Mouse (Mus musculus): ENCODE results near the gene Tdrd9. TPM values are rescaled to one million over a fixed set of nuclear protein-coding genes. Genes with fewer than 3 reads are reported as not detected.

Gene Tdrd9
- polyA plus RNA-seq, 1 experiment from 2014 or later = 0.97 TPM

DNA sequence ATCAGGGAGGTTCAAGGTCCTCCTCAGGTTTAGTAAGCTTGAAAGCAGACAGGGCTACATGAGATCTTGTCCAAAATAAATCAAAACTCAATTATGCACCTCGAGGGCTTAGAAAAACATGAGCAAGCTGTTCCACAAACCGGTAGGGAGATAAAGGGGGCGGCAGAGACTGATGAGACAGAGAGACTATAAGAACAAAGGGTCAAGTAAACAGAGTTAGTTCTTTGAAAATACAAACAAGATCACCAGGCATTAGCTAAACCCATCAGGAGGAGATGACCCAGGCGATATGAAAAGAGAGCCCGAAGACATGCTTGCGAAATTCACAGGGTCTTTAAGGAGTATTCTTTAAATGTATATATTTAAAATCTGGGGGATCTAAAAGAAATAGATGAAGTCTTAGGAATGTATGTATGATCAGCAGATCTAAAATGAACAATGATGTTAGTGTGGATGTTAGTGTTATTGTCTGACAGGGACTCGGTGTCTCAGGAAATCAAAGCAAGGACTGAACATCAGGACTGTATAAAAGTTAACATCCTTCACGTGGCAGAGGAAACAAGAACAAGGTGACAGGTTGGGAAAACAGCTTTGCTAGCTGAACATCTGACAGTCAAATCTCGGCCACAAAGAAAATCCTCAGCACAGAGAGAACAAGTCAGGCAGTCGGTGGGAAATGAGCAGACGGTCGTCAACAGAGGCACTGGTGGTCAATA lies 117.4 kb downstream of the Tdrd9 start:
- WGBS = 49% methylated on average over 12 of the region's 12 CpGs
- Histone ChIP-seq H3K36me3 (no peaks in the 10 kb centered on the region), H3K4me2 (no peak overlapping the region), H3K4me3 (replicated peaks) (no peak overlapping the region), H3K27ac (no peak overlapping the region), H3K9ac (replicated peaks) (no peak overlapping the region), H3K9me3 (no peaks in the 10 kb centered on the region), H3K27me3 (peaks cover 9% of the 10 kb centered on the region), H3K4me1 (replicated peaks) (peaks cover 15% of the 10 kb centered on the region; the same call in 1 of the 2 replicates)
- ATAC-seq (ENCODE audit: insufficient number of reproducible peaks, insufficient read depth, low FRiP score, low TSS enrichment, low read depth) = no peak

DNA sequence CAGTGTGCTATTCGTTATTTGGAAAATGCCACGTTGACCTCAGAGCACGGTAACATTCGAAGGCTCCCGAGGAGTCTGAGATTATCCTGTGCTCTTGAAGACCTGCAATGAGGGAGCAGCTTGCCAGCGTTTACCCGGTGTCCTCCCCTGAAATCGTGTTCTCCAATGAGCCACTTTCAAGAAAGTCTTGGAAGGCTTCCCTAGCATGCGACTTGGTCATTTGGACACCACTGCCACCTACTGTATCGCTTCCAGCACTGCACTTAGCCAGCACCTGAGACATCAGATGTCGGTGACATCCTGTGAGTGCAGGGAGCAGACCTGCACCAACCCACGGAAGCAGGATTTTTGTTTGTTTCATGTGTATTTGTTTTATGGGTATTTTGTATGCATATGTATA lies 119.7 kb downstream of the Tdrd9 start:
- ATAC-seq (ENCODE audit: insufficient number of reproducible peaks, insufficient read depth, low FRiP score, low TSS enrichment, low read depth) = 0 out of 2 replicates have a peak, but pooled peaks have one; percentile 63
- Histone ChIP-seq H3K4me2 (peak overlapping the region; percentile 13; the same call in 1 of the 2 replicates), H3K27ac (no peak overlapping the region), H3K9me3 (no peaks in the 10 kb centered on the region), H3K9ac (replicated peaks) (no peak overlapping the region), H3K27me3 (peaks cover 9% of the 10 kb centered on the region), H3K4me1 (replicated peaks) (peaks cover 15% of the 10 kb centered on the region; the same call in 1 of the 2 replicates), H3K4me3 (replicated peaks) (no peak overlapping the region), H3K36me3 (no peaks in the 10 kb centered on the region)
- WGBS = 7% methylated on average over 12 of the region's 12 CpGs

DNA sequence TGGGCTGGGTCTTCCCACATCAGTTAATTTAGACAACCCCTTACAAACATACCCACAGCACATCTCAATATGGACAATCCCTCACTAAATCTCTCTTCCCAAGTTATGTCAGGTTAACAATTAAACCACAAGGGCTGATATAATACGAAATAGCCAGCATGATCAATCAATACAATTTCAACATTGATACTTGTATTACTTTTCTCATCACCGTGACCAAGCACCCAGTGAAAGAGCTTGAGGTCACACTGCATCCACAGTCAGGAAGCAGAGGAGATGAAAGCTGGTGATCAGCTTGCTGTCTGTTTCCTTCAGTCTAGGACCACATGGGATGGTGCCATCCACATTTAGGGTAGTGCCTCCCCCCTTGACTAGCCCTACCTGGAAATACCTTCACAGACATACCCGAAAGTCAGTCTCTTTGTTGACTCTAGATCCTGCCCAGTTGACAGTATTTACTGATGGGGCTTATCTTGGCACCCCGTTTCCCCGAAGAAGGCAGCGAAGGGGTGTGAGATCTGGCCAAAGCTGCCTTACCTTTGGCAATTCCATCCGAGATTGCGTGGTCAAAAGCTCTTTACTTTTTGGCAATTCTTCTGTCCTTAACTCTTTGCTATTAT lies 123.0 kb downstream of the Tdrd9 start:
- Histone ChIP-seq H3K27ac (no peak overlapping the region), H3K4me2 (no peak overlapping the region), H3K4me1 (replicated peaks) (no peaks in the 10 kb centered on the region), H3K9me3 (no peaks in the 10 kb centered on the region), H3K9ac (replicated peaks) (no peak overlapping the region), H3K4me3 (replicated peaks) (no peak overlapping the region), H3K27me3 (peaks cover 9% of the 10 kb centered on the region), H3K36me3 (no peaks in the 10 kb centered on the region)
- ATAC-seq (ENCODE audit: insufficient number of reproducible peaks, insufficient read depth, low FRiP score, low TSS enrichment, low read depth) = no peak
- 88% methylated on average over 8 of the region's 8 CpGs for WGBS

DNA sequence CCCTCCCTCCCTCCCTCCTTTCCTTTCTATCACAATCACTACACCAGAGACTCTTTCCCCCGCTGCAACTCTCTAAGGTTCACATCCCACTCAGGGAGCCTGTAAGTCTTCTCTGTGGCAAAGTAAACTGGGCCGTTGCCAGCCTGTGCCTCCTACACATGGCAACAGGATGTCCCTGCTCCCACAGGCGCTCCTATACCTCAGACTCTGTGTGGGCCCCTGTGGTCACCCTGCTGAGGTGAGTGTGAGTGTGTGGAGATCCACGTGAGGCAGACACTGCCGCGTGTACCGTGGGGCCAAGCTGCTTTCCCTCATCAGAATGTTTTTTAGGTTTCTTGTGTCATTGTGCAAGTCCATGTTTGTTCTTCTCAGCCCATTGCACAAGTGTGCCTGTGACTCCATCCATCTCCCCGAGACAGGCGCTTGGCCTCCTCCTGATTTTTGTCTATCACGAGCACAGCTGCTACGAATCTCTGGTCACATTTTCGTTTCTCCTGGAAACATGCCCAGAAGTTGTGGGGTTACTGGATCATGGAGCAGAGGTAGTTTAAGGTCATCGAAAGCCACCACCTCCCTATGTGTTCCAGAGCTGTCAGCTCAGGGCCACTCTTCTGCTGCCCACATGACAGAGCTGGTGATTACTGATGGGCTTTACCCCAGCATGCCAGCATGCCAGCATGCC lies 124.8 kb downstream of the Tdrd9 start:
- Histone ChIP-seq H3K4me3 (replicated peaks) (no peak overlapping the region), H3K27me3 (peaks cover 8% of the 10 kb centered on the region), H3K27ac (no peak overlapping the region), H3K4me2 (no peak overlapping the region), H3K4me1 (replicated peaks) (no peaks in the 10 kb centered on the region; the same call in 1 of the 2 replicates), H3K9ac (replicated peaks) (no peak overlapping the region), H3K9me3 (no peaks in the 10 kb centered on the region), H3K36me3 (no peaks in the 10 kb centered on the region)
- 77% methylated on average over 13 of the region's 13 CpGs for WGBS
- no peak for ATAC-seq (ENCODE audit: insufficient number of reproducible peaks, insufficient read depth, low FRiP score, low TSS enrichment, low read depth)

DNA sequence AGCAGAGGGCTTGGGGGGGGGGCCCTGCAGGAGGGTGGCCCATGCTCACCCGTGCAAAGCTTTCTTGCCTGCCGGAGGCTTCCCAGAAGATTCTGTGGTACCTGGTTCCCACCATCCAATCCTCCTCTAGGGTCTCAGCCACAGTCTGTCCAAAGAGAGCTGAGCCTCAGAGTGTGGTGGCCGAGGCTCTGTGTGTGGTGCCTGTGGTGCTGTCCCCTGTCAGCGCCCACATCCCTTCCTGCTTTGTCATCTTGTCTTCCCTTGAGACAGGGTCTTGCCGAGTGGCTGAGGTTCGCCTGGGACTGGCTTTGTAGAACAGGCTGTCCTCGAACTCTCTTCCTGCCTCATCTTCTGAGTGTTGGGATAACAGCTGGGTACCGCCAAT lies 125.4 kb downstream of the Tdrd9 start:
- Histone ChIP-seq H3K4me3 (replicated peaks) (no peak overlapping the region), H3K4me1 (replicated peaks) (no peaks in the 10 kb centered on the region; the same call in 1 of the 2 replicates), H3K27me3 (peaks cover 3% of the 10 kb centered on the region), H3K36me3 (no peaks in the 10 kb centered on the region), H3K4me2 (no peak overlapping the region), H3K9ac (replicated peaks) (no peak overlapping the region), H3K27ac (no peak overlapping the region), H3K9me3 (no peaks in the 10 kb centered on the region)
- ATAC-seq (ENCODE audit: insufficient number of reproducible peaks, insufficient read depth, low FRiP score, low TSS enrichment, low read depth) = no peak
- WGBS = 73% methylated on average over 8 of the region's 8 CpGs

DNA sequence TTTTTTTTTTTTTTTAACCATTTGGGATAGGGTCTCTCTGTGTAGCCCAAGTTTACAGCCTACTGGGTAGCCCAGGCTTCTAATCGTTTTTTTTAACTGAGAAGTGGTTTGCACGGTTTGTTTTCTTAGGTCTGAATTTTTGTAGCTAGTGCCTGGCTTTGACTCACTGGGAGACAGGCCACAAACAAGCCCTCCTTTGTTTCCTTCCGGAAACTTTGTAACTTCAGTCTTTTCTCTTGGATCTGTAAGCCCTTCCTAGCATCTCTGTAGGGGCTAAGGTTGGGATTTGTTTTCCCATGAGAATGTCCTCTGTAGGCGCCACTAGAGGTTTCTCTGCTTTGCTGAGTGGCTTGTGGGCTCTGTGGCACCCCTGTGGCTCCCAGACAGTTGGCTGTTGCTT lies 128.7 kb downstream of the Tdrd9 start:
- H3K9ac ChIP-seq (replicated peaks) = no peak overlapping the region
- H3K4me2 ChIP-seq = no peak overlapping the region
- H3K27ac ChIP-seq = no peak overlapping the region
- H3K27me3 ChIP-seq = peaks cover 4% of the 10 kb centered on the region
- no peak for ATAC-seq (ENCODE audit: insufficient number of reproducible peaks, insufficient read depth, low FRiP score, low TSS enrichment, low read depth)
- WGBS = 66% methylated on average over 4 of the region's 4 CpGs
- no peak overlapping the region for H3K4me3 ChIP-seq (replicated peaks)
- H3K36me3 ChIP-seq = no peaks in the 10 kb centered on the region
- no peaks in the 10 kb centered on the region; the same call in 1 of the 2 replicates for H3K4me1 ChIP-seq (replicated peaks)
- no peaks in the 10 kb centered on the region for H3K9me3 ChIP-seq

DNA sequence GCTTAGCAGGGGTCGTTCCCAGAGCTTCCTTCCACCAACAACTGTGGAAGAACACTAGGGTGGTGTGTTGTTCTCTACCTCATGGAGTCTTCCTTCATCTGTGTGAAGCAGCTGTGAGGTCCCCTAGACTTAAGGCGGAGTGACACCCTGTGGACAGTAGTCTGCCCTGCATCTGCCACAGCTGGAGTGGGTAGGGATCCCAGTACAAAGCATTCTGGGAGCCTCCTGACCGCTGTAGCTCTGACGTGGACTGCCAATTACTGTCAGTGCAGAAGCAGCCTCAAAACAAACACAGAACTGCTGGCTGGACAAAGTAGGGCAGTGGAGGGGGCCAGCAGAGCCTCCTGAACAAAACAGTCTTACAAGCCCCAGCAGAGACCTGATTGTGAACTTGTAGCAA lies 129.7 kb downstream of the Tdrd9 start:
- no peak for ATAC-seq (ENCODE audit: insufficient number of reproducible peaks, insufficient read depth, low FRiP score, low TSS enrichment, low read depth)
- Histone ChIP-seq H3K4me1 (replicated peaks) (no peaks in the 10 kb centered on the region; the same call in 1 of the 2 replicates), H3K9ac (replicated peaks) (no peak overlapping the region), H3K36me3 (no peaks in the 10 kb centered on the region), H3K4me2 (no peak overlapping the region), H3K27me3 (peaks cover 4% of the 10 kb centered on the region), H3K27ac (no peak overlapping the region), H3K4me3 (replicated peaks) (no peak overlapping the region), H3K9me3 (no peaks in the 10 kb centered on the region)
- 62% methylated on average over 4 of the region's 4 CpGs for WGBS

DNA sequence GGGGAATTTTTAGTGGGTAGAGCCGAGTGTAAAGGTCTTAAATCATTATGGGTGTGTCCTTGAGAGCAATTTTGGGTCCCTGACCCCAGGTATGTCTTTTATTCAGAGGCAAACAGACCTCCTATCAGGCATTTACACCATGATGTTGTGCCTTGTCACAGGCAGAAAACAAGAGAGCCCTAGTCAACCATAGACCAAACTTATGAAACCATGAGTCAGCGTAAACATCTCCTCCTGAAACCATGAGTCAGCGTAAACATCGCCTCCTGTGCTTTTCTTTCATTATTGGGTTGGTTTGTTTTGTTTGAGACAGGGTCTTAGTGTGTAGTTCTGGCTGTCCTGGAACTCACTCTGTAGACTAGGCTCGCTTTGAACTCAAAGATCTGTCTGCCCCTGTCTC lies 131.8 kb downstream of the Tdrd9 start:
- H3K9me3 ChIP-seq = no peaks in the 10 kb centered on the region
- no peak overlapping the region for H3K9ac ChIP-seq (replicated peaks)
- no peaks in the 10 kb centered on the region for H3K36me3 ChIP-seq
- H3K27ac ChIP-seq = no peak overlapping the region
- no peak overlapping the region for H3K4me2 ChIP-seq
- ATAC-seq (ENCODE audit: insufficient number of reproducible peaks, insufficient read depth, low FRiP score, low TSS enrichment, low read depth) = no peak
- 86% methylated on average over 5 of the region's 5 CpGs for WGBS
- H3K4me1 ChIP-seq (replicated peaks) = peaks cover 12% of the 10 kb centered on the region
- H3K4me3 ChIP-seq (replicated peaks) = no peak overlapping the region
- peaks cover 13% of the 10 kb centered on the region for H3K27me3 ChIP-seq

DNA sequence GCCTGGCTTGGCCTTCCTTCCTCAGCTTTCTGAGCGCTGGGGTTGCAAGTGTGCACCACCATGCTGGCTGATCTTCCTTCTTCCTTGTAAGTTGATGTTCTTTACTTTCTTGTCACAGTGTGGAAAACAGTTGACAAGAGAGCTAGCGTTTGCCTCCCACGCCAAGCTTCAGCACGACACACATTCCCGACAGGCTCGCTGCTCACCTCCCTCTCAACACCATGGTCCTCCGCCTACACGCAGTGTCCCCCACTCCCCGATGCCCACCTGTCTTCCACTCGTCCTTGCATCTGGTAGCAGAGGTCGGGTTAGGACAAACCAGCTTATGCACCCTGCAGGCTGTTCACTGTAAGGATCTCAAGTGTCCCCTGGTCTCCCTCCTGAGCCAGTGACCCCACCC lies 133.5 kb downstream of the Tdrd9 start:
- WGBS = 89% methylated on average over 11 of the region's 11 CpGs
- no peak for ATAC-seq (ENCODE audit: insufficient number of reproducible peaks, insufficient read depth, low FRiP score, low TSS enrichment, low read depth)
- H3K27ac ChIP-seq = no peak overlapping the region
- H3K4me2 ChIP-seq = no peak overlapping the region
- H3K27me3 ChIP-seq = peaks cover 13% of the 10 kb centered on the region
- no peaks in the 10 kb centered on the region for H3K36me3 ChIP-seq
- no peaks in the 10 kb centered on the region for H3K9me3 ChIP-seq
- peaks cover 12% of the 10 kb centered on the region for H3K4me1 ChIP-seq (replicated peaks)
- H3K4me3 ChIP-seq (replicated peaks) = no peak overlapping the region
- H3K9ac ChIP-seq (replicated peaks) = no peak overlapping the region

DNA sequence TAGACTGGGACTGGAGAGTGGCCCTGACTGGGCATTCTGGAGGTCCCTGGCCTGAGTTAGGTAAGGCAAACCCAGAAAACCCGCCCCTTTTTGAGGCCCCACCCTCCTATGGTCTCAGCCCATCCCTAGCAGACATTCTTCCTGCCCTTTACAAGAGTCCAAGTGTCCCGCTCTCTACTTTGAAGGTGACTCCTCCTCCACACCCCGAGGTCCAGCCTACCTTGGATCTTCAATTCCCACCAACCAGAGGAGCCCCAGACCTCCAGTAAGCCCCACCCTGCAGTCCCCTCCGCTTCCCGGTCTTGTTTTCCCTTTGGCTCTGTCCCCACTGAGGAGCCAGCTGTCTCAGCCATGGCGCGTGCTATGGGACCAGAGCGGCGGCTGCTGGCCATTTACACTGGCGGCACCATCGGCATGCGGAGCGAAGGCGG lies 135.2 kb downstream of the Tdrd9 start, which contains the start of gene Aspg:
Gene Aspg, plus strand, starts transcription at position 139 of the 431 bp plus-strand sequence.
- Histone ChIP-seq H3K4me1 (replicated peaks) (peaks cover 12% of the 10 kb centered on the region), H3K4me3 (replicated peaks) (peak within 1 kb of the TSS; percentile 26), H3K9ac (replicated peaks) (0 out of 2 replicates have a peak within 1 kb of the TSS, but pooled peaks have one; percentile 5), H3K9me3 (no peaks in the 10 kb centered on the region), H3K27me3 (peaks cover 13% of the 10 kb centered on the region), H3K4me2 (peak within 1 kb of the TSS; percentile 58), H3K27ac (no peak within 1 kb of the TSS), H3K36me3 (no peaks in the 10 kb centered on the region)
- ATAC-seq (ENCODE audit: insufficient number of reproducible peaks, insufficient read depth, low FRiP score, low TSS enrichment, low read depth) = peak; percentile 34; the same call in 1 of the 2 replicates
- WGBS = 2% methylated on average over 14 of the region's 14 CpGs

DNA sequence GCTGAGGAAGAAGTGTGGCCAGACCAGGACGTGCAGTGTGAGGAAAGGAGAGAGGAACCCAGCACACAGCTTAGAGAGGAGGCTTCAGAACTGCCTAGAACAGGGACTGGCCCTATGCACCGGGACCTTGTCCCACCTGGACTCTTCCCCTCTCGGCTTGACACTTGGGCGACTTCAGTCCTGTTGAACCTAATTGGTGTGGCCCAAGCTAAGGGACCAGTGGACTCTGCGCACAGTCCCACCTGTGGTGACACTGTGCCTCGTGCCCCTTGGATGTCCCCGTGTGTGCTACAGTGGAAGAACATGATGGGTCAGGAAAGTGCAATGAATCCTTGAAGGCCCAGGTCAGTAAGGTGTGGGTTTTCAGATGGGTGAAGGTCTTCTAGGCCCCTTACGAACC lies 136.3 kb downstream of the Tdrd9 start:
- Histone ChIP-seq H3K9ac (replicated peaks) (no peak overlapping the region), H3K27ac (no peak overlapping the region), H3K4me1 (replicated peaks) (peaks cover 15% of the 10 kb centered on the region), H3K36me3 (no peaks in the 10 kb centered on the region), H3K27me3 (peaks cover 13% of the 10 kb centered on the region), H3K4me3 (replicated peaks) (no peak overlapping the region), H3K9me3 (no peaks in the 10 kb centered on the region), H3K4me2 (no peak overlapping the region)
- no peak for ATAC-seq (ENCODE audit: insufficient number of reproducible peaks, insufficient read depth, low FRiP score, low TSS enrichment, low read depth)
- WGBS = 83% methylated on average over 8 of the region's 8 CpGs
